Mouse (Mus musculus): ENCODE measurements around the gene Gm8332. TPM values are rescaled to one million over a fixed set of nuclear protein-coding genes. Genes with fewer than 3 reads are reported as not detected.
"Not testable (repeated sequence)": the region's sequence is repeated elsewhere in the genome, so short reads cannot be mapped to it uniquely, and the experiment has no call there.

The Gm8332 gene
- total and polyA plus RNA-seq, 2 experiments from 2014 or later: not detected

DNA sequence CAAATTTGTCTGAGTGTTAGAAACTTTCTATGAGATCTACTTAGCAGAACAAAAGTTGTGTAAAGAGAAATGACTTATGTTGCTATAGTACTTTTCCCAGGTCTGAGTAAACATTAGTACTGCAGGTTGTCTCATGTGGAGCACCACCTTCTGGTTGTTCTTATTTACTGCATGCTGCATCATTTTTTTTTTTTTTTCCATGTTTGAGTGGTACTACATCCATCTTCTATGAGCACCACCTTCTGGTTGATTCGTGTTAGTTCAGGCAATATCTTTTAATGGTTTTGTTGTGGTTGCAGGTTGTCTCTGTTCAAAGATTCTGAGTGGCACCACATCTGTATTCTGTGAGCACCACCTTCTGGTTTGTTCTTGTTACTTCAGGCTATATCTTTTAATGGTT lies 7.0 kb downstream of the Gm8332 start:
- H3K27ac ChIP-seq; H3K9me3 ChIP-seq (ENCODE audit: low read length); H3K27me3 ChIP-seq (ENCODE audit: insufficient read depth, low read length); H3K4me2 ChIP-seq (ENCODE audit: low read depth, low read length); H3K36me3 ChIP-seq (ENCODE audit: insufficient read depth, low read length); ATAC-seq; H3K9ac ChIP-seq (replicated peaks; ENCODE audit: low read length); H3K4me1 ChIP-seq (ENCODE audit: insufficient read depth, low read length); H3K4me3 ChIP-seq (ENCODE audit: low read length): not testable (repeated sequence)
- peak; percentile 32 for TF ChIP-seq CTCF (IDR thresholded peaks at IDR 0.05; ENCODE audit: low read depth)
- WGBS: 50% methylated on average over 1 of the region's 1 CpGs
- DNase-seq (ENCODE audit: low spot score): peak; percentile 9

GRCm38 (mm10) chr12:88219445-88219844 lies 30.5 kb downstream of the Gm8332 start:
- Histone ChIP-seq H3K4me1 (ENCODE audit: insufficient read depth, low read length) (no peaks in the 10 kb centered on the region), H3K36me3 (ENCODE audit: insufficient read depth, low read length) (no peaks in the 10 kb centered on the region), H3K27me3 (ENCODE audit: insufficient read depth, low read length) (no peaks in the 10 kb centered on the region), H3K9ac (replicated peaks; ENCODE audit: low read length) (no peak overlapping the region), H3K4me2 (ENCODE audit: low read depth, low read length) (no peak overlapping the region), H3K4me3 (ENCODE audit: low read length) (no peak overlapping the region), H3K9me3 (ENCODE audit: low read length) (no peaks in the 10 kb centered on the region), H3K27ac (no peak overlapping the region)
- no peak for DNase-seq (ENCODE audit: low spot score)
- no peak for TF ChIP-seq CTCF (IDR thresholded peaks at IDR 0.05; ENCODE audit: low read depth)
- WGBS: 93% methylated on average over 3 of the region's 3 CpGs
- ATAC-seq: no peak

DNA sequence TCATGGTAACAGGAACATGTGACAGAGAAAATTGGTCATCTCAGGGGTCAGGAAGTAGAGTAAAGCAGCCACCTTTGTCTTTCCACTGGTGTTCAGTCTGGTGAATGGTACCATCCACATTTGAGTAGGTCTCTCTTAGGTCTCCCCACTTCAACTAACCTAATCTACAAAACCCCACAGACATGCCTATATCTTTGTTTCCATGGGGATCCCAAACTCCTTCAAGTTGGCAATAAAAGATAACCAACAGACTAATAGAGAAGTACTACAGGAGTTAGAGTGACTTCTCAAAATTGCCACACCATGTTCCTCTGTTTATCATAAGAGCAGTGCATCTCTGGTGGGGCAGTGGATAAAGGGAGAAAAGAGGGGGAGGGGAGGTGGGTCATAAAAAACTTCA lies 31.8 kb downstream of the Gm8332 start:
- not testable (repeated sequence) for H3K9ac ChIP-seq (replicated peaks; ENCODE audit: low read length); H3K4me3 ChIP-seq (ENCODE audit: low read length); ATAC-seq; H3K4me2 ChIP-seq (ENCODE audit: low read depth, low read length); H3K27me3 ChIP-seq (ENCODE audit: insufficient read depth, low read length); DNase-seq (ENCODE audit: low spot score); H3K4me1 ChIP-seq (ENCODE audit: insufficient read depth, low read length); H3K27ac ChIP-seq; H3K36me3 ChIP-seq (ENCODE audit: insufficient read depth, low read length); H3K9me3 ChIP-seq (ENCODE audit: low read length)

DNA sequence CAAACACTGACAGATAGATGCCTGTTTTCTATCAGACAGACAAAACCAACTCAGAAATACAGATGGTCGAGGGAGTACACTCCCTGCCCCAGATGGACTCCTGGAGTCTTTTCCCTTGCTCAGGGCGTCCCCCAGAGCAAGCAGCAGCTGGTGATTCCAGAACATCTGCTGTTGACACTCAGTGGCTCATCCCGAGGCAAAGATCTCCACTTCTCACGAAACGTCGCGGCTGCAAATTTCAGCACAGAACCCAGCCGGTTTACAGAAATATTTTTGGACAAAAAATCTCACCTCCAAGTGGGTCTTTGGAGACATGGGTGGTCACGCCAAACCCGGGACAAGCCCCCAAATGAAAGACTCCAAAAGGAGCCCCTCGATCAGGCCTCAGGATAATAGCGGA lies 35.3 kb downstream of the Gm8332 start:
- ATAC-seq (no peak), DNase-seq (ENCODE audit: low spot score) (no peak)
- 84% methylated on average over 12 of the region's 12 CpGs for WGBS
- H3K36me3 ChIP-seq (ENCODE audit: insufficient read depth, low read length): no peaks in the 10 kb centered on the region
- no peaks in the 10 kb centered on the region for H3K27me3 ChIP-seq (ENCODE audit: insufficient read depth, low read length)
- H3K4me2 ChIP-seq (ENCODE audit: low read depth, low read length): no peak overlapping the region
- no peak overlapping the region for H3K4me3 ChIP-seq (ENCODE audit: low read length)
- H3K9ac ChIP-seq (replicated peaks; ENCODE audit: low read length): no peak overlapping the region
- H3K9me3 ChIP-seq (ENCODE audit: low read length): no peaks in the 10 kb centered on the region
- no peak overlapping the region for H3K27ac ChIP-seq
- no peak for TF ChIP-seq CTCF (IDR thresholded peaks at IDR 0.05; ENCODE audit: low read depth)
- H3K4me1 ChIP-seq (ENCODE audit: insufficient read depth, low read length): no peaks in the 10 kb centered on the region

- H3K27me3 ChIP-seq (ENCODE audit: insufficient read depth, low read length); H3K4me2 ChIP-seq (ENCODE audit: low read depth, low read length); H3K9ac ChIP-seq (replicated peaks; ENCODE audit: low read length); H3K4me3 ChIP-seq (ENCODE audit: low read length); H3K27ac ChIP-seq; H3K36me3 ChIP-seq (ENCODE audit: insufficient read depth, low read length); H3K9me3 ChIP-seq (ENCODE audit: low read length); DNase-seq (ENCODE audit: low spot score); H3K4me1 ChIP-seq (ENCODE audit: insufficient read depth, low read length); ATAC-seq: not testable (repeated sequence)
- WGBS: 88% methylated on average over 9 of the region's 9 CpGs
These were observed 38.4 kb downstream of the Gm8332 start for GRCm38 (mm10) chr12:88211458-88211857.

DNA sequence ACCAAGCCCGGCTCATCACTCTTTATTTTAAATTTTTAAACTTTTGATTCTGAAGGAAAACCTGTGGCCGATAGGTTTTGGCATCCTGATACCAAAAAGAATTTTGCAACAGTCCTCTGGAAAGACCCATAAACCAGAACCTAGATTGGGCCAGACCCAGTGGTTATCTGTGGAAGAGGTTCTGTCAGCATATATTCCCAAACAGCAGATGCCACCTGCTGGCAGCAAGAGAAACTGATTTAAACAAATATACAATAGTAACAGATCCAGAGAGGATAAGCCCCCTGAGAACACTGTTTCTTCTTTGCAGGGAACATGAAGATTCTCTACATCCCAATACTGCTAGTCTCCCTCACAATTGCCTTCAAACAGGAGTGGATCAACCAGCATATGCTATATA lies 47.0 kb downstream of the Gm8332 start:
- H3K4me3 ChIP-seq (ENCODE audit: low read length): no peak overlapping the region
- 92% methylated on average over 2 of the region's 2 CpGs for WGBS
- H3K4me2 ChIP-seq (ENCODE audit: low read depth, low read length): no peak overlapping the region
- DNase-seq (ENCODE audit: low spot score) (no peak), ATAC-seq (no peak)
- no peaks in the 10 kb centered on the region for H3K27me3 ChIP-seq (ENCODE audit: insufficient read depth, low read length)
- H3K9me3 ChIP-seq (ENCODE audit: low read length): no peaks in the 10 kb centered on the region
- TF ChIP-seq CTCF (IDR thresholded peaks at IDR 0.05; ENCODE audit: low read depth): no peak
- H3K4me1 ChIP-seq (ENCODE audit: insufficient read depth, low read length): no peaks in the 10 kb centered on the region
- H3K9ac ChIP-seq (replicated peaks; ENCODE audit: low read length): no peak overlapping the region
- no peaks in the 10 kb centered on the region for H3K36me3 ChIP-seq (ENCODE audit: insufficient read depth, low read length)
- H3K27ac ChIP-seq: no peak overlapping the region

Other genes starting within 250 kb of the Gm8332 start
- not detected in 2 replicates for gene Gm2075, start 238.3 kb downstream of the Gm8332 start, total RNA-seq (2014; rRNA removed)
- not detected in 2 replicates for gene Gm2075, start 238.3 kb downstream of the Gm8332 start, polyA plus RNA-seq (2015; fragmentation: Nextera tagmentation; extraction: Ambion mirVana)
- not detected in 2 replicates for gene Gm6803, start 231.3 kb downstream of the Gm8332 start, total RNA-seq (2014; rRNA removed)
- not detected in 2 replicates for gene Gm6803, start 231.3 kb downstream of the Gm8332 start, polyA plus RNA-seq (2015; fragmentation: Nextera tagmentation; extraction: Ambion mirVana)
- gene Gm2056, start 223.1 kb downstream of the Gm8332 start, total RNA-seq (2014; rRNA removed): not detected in 2 replicates
- not detected in 2 replicates for gene Gm2056, start 223.1 kb downstream of the Gm8332 start, polyA plus RNA-seq (2015; fragmentation: Nextera tagmentation; extraction: Ambion mirVana)
- gene Gm16368, start 166.4 kb downstream of the Gm8332 start, total RNA-seq (2014; rRNA removed): not detected in 2 replicates
- gene Gm16368, start 166.4 kb downstream of the Gm8332 start, polyA plus RNA-seq (2015; fragmentation: Nextera tagmentation; extraction: Ambion mirVana): not detected in 2 replicates
- not detected in 2 replicates for gene Gm10436, start 68.0 kb downstream of the Gm8332 start, total RNA-seq (2014; rRNA removed)
- not detected in 2 replicates for gene Gm10436, start 68.0 kb downstream of the Gm8332 start, polyA plus RNA-seq (2015; fragmentation: Nextera tagmentation; extraction: Ambion mirVana)
- not detected in 2 replicates for gene Gm5662, start 24.4 kb upstream of the Gm8332 start, total RNA-seq (2014; rRNA removed)
- not detected in 2 replicates for gene Gm5662, start 24.4 kb upstream of the Gm8332 start, polyA plus RNA-seq (2015; fragmentation: Nextera tagmentation; extraction: Ambion mirVana)
- gene Gm5039, start 73.9 kb upstream of the Gm8332 start, total RNA-seq (2014; rRNA removed): not detected in 2 replicates
- gene Gm5039, start 73.9 kb upstream of the Gm8332 start, polyA plus RNA-seq (2015; fragmentation: Nextera tagmentation; extraction: Ambion mirVana): not detected in 2 replicates
- gene Adck1, start 110.5 kb upstream of the Gm8332 start, total RNA-seq (2014; rRNA removed): 44.7 and 48.7 TPM in 2 replicates
- gene Adck1, start 110.5 kb upstream of the Gm8332 start, polyA plus RNA-seq (2015; fragmentation: Nextera tagmentation; extraction: Ambion mirVana): 37.5 and 40.1 TPM in 2 replicates

Measured in hindbrain, postnatal 0 days (tissue).